Mouse (Mus musculus) frontal cortex, adult (tissue): ENCODE data around the gene Slc48a1.

Experiments used
- ATAC-seq: cut with Nextera tagmentation; 2 replicates; pipeline ENCODE4 v1.9.2; 2017; ENCODE audit warnings: mild to moderate bottlenecking, moderate library complexity, mixed read lengths; ENCODE audit not compliant: low TSS enrichment

Gene Slc48a1

DNA sequence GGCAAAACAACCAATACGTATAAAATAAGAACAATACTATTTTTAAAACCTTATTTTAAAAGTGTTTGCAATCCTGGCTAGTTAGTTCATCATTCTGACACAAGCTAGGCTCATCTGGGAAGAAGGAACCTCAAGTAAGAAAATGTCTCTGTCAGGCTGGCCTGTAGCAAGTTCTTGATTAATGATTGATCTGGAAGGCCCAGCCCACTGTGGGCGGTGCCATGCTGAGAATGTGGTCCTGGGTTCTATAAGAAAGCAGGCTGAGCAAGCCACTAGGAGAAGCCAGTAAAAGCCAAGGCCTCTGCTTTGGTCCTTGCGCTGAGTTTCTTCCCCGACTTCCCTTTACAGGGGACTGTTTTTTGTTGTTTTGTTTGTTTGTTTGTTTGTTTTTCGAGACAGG lies 25.8 kb upstream of the Slc48a1 start:
- ATAC-seq = no peak

GRCm38 (mm10) chr15:97754476-97754875 lies 23.8 kb upstream of the Slc48a1 start:
- ATAC-seq = peak; percentile 53

DNA sequence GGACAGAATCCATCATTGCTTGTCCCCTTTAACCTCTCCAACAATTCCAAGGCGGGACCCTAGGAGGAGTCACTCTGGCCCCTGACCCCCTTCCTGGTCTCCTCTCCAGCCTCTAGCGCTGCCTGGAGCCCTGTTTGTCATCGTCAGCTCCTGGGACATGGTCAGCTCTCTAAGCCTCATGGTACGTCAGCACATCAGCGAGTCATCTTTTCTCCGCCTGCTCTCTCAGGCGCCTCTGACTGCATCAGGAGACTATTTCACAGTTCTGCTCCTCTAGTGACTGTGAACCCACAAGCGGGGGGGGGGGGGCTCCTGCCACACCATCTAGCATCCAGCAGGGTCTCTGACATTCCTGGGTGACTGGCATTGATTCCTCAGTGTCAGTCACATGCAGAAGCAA lies 23.0 kb upstream of the Slc48a1 start:
- no peak for ATAC-seq

- peak; percentile 38 for ATAC-seq
Observed at GRCm38 (mm10) chr15:97760006-97760405, 18.3 kb upstream of the Slc48a1 start.

DNA sequence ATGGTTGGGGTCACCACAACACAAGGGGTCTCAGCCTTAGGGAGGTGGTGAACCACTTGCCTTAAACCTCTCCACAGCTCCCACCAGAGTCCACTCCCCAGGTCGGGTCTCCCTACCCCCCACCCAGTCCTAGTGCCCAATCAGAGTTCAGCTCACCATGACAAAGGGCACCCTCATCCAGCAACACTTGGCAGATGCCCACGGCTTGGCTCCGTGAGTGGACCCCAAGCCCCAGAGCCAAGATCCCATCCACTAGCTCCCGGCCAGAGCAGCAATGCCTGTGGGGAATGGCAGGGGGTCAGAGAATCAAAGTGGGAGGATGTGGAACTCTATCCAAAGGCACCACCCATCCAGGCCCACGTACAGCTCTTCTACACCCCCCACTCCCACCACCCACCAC lies 17.4 kb upstream of the Slc48a1 start:
- ATAC-seq = no peak

- no peak for ATAC-seq
Observed at GRCm38 (mm10) chr15:97761438-97761837, 16.9 kb upstream of the Slc48a1 start.

- no peak for ATAC-seq
Observed at GRCm38 (mm10) chr15:97762733-97763132, 15.6 kb upstream of the Slc48a1 start.

DNA sequence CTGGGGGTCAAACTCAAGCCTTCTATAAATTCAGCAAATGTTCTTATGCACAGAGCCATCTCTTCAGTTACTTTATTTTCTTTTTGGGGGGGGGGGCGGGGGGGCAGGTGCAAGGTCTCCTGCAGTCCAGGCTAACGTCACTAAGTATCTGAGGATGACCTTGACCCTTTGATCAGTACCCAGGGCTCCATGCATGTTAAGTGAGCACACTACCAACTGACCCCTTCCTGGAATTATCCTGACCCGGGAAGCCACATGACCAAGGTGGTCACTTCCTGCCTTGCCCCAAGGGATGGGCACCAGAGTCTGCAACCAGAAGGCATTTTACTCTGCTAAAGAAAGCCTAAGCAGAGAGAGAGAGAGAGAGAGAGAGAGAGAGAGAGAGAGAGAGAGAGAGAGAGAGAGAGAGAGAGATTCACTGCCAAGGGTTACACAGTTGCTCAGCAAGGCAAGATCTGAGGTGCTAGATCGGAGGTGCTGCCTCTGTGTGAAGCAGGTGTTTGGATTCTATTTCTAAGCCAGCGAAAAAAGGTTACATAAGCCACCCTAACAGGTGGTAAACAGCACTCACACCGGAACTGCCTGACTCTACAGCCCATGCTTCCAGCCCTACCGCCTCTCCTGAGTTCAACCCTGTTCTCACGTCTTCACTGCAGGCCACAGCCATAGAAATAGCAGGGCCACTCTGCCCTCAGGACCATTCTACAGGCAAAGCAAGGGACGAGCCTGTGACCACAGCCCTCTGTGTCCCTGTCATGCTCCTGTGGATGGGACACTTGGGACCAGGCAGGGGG lies 14.9 kb upstream of the Slc48a1 start:
- no peak for ATAC-seq

- no peak for ATAC-seq
Observed at GRCm38 (mm10) chr15:97764532-97764931, 13.8 kb upstream of the Slc48a1 start.

DNA sequence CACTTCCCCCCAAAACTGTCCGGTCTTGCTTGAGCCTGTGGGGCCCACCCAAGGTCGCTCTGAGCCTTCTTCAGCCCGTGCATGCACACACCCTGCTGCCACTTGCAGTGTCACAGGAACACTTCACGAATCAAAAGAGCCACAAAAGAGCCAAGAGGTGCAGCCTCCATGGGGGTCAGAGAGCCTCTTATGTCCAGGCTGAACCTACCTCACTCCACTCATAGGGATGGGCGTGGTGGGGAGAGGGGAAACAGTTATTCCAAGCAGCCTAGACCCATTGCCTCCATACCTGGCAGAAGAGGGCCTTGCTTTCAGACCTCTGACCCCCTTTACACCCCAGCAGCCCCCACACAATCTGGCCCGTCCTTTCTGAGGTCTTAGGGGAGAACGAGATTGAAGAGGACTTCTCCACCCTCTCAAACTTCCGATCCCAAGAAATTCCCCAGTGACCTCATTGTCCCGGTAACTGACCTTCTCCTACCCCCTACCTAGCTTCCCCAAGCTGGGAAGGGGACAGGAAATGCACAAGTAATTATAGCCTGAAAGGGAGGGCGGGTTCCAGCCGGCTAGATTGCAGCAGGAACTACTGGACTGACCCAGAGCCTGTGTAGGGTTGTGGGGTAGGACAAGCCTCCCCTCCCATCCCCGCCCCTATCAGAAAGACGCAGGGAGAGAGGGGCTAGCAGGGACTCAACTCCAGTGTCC lies 13.1 kb upstream of the Slc48a1 start:
- no peak for ATAC-seq

GRCm38 (mm10) chr15:97766194-97766593 lies 12.1 kb upstream of the Slc48a1 start:
- ATAC-seq = no peak

- no peak for ATAC-seq
Observed at GRCm38 (mm10) chr15:97766594-97767279, 11.6 kb upstream of the Slc48a1 start.

GRCm38 (mm10) chr15:97767280-97768186 lies 10.8 kb upstream of the Slc48a1 start, which contains the start of gene Rapgef3:
Gene Rapgef3, minus strand, starts transcription at chr15:97767972.
- ATAC-seq = peak; percentile 65

GRCm38 (mm10) chr15:97768192-97768591 lies 10.1 kb upstream of the Slc48a1 start:
- ATAC-seq = no peak

DNA sequence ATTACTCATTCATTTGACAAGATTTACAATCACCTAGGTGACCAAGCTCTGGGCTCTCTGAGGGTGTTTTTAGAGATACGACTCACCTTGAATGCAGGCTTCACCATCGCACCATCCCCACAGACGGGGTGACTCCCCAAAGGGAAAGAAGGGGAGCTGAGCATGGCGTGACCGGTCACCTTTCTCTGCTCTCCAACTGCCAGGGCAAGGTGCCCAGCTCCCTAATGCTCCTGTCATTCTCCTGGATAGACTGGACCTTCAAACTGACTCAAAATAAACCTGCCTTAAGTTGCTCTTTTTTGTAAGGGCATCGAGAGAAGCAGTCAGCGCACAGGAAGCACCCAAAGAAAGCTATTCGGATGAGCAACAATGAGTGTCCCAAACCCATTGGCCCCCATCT lies 8.0 kb upstream of the Slc48a1 start:
- ATAC-seq = no peak

GRCm38 (mm10) chr15:97773108-97773507 lies 5.2 kb upstream of the Slc48a1 start:
- no peak for ATAC-seq

DNA sequence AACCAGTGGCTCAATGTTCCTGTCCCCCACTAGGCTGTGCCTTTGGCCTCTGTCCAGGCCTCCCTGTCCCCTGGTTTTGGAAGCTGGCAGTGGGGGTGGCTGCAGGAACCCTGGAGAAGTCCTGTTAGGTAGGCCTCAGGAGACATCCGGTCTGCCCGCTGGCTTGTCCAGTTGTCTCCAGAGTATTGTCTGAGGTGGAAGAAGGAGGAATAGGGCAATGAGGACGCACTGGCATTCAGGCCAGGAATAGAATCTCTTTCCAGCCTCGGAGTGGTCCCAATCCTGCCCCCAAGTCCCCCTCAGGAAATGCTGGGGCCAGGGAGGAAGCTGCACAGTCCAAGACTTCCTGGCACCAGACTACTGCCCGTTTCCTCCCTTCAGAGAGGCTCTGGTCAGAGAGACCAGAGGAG lies 4.4 kb upstream of the Slc48a1 start:
- ATAC-seq = no peak

GRCm38 (mm10) chr15:97776514-97776913 lies 1.8 kb upstream of the Slc48a1 start:
- peak; percentile 86; the same call in 1 of the 2 replicates for ATAC-seq

DNA sequence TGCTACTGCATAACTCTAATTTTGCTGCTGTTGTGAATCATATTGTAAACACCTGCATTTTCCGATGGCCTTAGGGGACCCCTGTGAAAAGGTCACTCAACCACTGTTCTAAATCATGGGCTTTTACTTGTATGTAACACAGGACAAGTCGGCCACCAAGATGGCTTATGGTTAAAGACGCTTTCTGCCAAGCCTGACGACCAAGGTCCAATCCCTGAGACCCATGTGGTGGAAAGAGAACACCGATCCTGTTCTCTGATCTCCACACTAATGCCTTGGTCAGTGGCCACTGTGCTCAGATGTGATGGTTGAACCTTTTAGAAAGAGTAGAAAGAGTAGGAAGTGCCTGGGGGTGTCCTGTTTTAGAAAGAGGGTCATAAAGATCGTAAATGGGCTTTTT lies 1.4 kb upstream of the Slc48a1 start:
- ATAC-seq = no peak

- no peak for ATAC-seq
Observed at GRCm38 (mm10) chr15:97779576-97779975, 1.3 kb downstream of the Slc48a1 start.

- ATAC-seq = no peak
Observed at GRCm38 (mm10) chr15:97780611-97781031, 2.3 kb downstream of the Slc48a1 start.
